Comparison of ENCODE assay signal across 8 mouse cellular contexts in the genomic region with DNA sequence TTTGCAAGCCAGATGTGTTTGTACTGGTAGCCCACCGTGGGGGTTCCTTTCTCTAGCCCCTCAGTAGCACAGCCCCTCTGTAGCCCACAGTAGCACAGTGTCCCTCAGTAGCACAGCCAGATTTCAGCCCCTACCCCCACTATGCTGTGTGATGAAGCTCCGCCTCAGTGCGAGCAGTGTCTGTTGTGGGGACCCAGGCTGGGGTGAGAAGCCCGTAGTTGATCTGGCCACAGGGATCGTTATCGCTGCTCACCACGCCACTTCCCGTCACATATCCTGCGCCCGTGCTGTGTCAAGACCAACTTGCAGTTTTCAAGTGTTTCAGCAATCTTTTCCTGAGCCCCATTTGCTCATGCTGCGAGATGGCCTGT. TPM values are rescaled to one million over a fixed set of nuclear protein-coding genes. Genes with fewer than 3 reads are reported as not detected.
DNase-seq lines count a peak whose midpoint lies in the region; ATAC-seq lines count a peak whose summit lies in the region.

No protein-coding gene starts in this region.

- no peak overlapping the region for H3K4me3 ChIP-seq in kidney, embryonic 16.5 days (ENCODE audit: low read length)
- H3K4me3 ChIP-seq in liver, embryonic 16.5 days (ENCODE audit: low read depth, low read length): peak overlapping the region; percentile 18; the same call in 1 of the 2 replicates

- 19% methylated on average over 11 of the region's 11 CpGs for WGBS in kidney, embryonic 16.5 days
- 12% methylated on average over 11 of the region's 11 CpGs for WGBS in liver, embryonic 16.5 days (ENCODE audit: insufficient replicate concordance)

- no peak for DNase-seq in kidney, adult 11 months
- DNase-seq in heart, adult 9 months (ENCODE audit: low spot score in 2 of 2): peak; percentile 7 to 20
- DNase-seq in thymus, adult 18-20 months: peak; percentile 41 to 57
- no peak for DNase-seq in adrenal gland, adult 18-20 months (ENCODE audit: low spot score in 2 of 2)
- DNase-seq in left cerebral cortex, adult 8-10 months (ENCODE audit: low spot score in 2 of 2): no peak
- no peak for DNase-seq in testis, postnatal 10 days (ENCODE audit: low spot score)

- no peaks in the 10 kb centered on the region for H3K27me3 ChIP-seq in kidney, embryonic 16.5 days (ENCODE audit: insufficient read depth, low read length)
- H3K27me3 ChIP-seq in liver, embryonic 16.5 days (ENCODE audit: control insufficient read depth, insufficient read depth, low read depth, low read length): no peaks in the 10 kb centered on the region

- no peaks in the 10 kb centered on the region for H3K9me3 ChIP-seq in kidney, embryonic 16.5 days (ENCODE audit: low read length)
- H3K9me3 ChIP-seq in liver, embryonic 16.5 days (replicated peaks; ENCODE audit: control insufficient read depth, low read length): no peaks in the 10 kb centered on the region

- 0 out of 2 replicates have a peak overlapping the region, but pooled peaks have one; percentile 20 for H3K9ac ChIP-seq in kidney, embryonic 16.5 days (replicated peaks; ENCODE audit: low read length)
- no peak overlapping the region for H3K9ac ChIP-seq in liver, embryonic 16.5 days (ENCODE audit: low read depth, low read length)

- no peaks in the 10 kb centered on the region for H3K36me3 ChIP-seq in kidney, embryonic 16.5 days (ENCODE audit: insufficient read depth, low read length)
- H3K36me3 ChIP-seq in liver, embryonic 16.5 days (ENCODE audit: control insufficient read depth, insufficient read depth): no peaks in the 10 kb centered on the region

- 0 out of 2 replicates have a peak, but pooled peaks have one; percentile 49 for ATAC-seq in kidney, embryonic 16.5 days (ENCODE audit: low FRiP score, low TSS enrichment)
- peak; percentile 61 for ATAC-seq in liver, embryonic 16.5 days (ENCODE audit: low read depth)

- H3K4me2 ChIP-seq in kidney, embryonic 16.5 days (replicated peaks; ENCODE audit: low read depth, low read length): peak overlapping the region; percentile 30; the same call in 1 of the 2 replicates
- H3K4me2 ChIP-seq in liver, embryonic 16.5 days (ENCODE audit: low read depth, low read length): peak overlapping the region; percentile 59

- peaks cover 6% of the 10 kb centered on the region for H3K4me1 ChIP-seq in kidney, embryonic 16.5 days (ENCODE audit: insufficient read depth, low read length)
- H3K4me1 ChIP-seq in liver, embryonic 16.5 days (ENCODE audit: control insufficient read depth, low read depth, low read length): peaks cover 28% of the 10 kb centered on the region

- H3K27ac ChIP-seq in kidney, embryonic 16.5 days (ENCODE audit: low read length): no peak overlapping the region
- peak overlapping the region; percentile 75 for H3K27ac ChIP-seq in liver, embryonic 16.5 days (ENCODE audit: low read length)

RNA-seq across cellular contexts. Expression of gene Armc2, which starts 39.0 kb away (rescaled TPM):
- polyA plus RNA-seq in kidney, embryonic 16.5 days (2015; fragmentation: Nextera tagmentation; extraction: Ambion mirVana): 1.4 and 1.8 TPM in 2 replicates
- polyA plus RNA-seq in liver, embryonic 16.5 days (2015; fragmentation: Nextera tagmentation; extraction: Ambion mirVana): 0.12 and 0.20 TPM in 2 replicates
- 1 to 10 TPM; 1.2 to 2.0 TPM for total RNA-seq in adrenal gland, adult 18-20 months (2021)
- total RNA-seq in left cerebral cortex, adult 8-10 months (2022): 10 to 100 TPM; 10.5 to 15.0 (median 12.5) TPM

Comparison
In these comparisons a context has a peak if more than half of its experiments do, and no peak if none do; other contexts are left out.
1. DNase-seq: peak in heart, adult 9 months (2 of 2) and thymus, adult 18-20 months (2 of 2); none in kidney, adult 11 months (single experiment), adrenal gland, adult 18-20 months (0 of 2), left cerebral cortex, adult 8-10 months (0 of 2) and testis, postnatal 10 days (single experiment).